ENCODE assay signal across 8 mouse cellular contexts in the genomic region with DNA sequence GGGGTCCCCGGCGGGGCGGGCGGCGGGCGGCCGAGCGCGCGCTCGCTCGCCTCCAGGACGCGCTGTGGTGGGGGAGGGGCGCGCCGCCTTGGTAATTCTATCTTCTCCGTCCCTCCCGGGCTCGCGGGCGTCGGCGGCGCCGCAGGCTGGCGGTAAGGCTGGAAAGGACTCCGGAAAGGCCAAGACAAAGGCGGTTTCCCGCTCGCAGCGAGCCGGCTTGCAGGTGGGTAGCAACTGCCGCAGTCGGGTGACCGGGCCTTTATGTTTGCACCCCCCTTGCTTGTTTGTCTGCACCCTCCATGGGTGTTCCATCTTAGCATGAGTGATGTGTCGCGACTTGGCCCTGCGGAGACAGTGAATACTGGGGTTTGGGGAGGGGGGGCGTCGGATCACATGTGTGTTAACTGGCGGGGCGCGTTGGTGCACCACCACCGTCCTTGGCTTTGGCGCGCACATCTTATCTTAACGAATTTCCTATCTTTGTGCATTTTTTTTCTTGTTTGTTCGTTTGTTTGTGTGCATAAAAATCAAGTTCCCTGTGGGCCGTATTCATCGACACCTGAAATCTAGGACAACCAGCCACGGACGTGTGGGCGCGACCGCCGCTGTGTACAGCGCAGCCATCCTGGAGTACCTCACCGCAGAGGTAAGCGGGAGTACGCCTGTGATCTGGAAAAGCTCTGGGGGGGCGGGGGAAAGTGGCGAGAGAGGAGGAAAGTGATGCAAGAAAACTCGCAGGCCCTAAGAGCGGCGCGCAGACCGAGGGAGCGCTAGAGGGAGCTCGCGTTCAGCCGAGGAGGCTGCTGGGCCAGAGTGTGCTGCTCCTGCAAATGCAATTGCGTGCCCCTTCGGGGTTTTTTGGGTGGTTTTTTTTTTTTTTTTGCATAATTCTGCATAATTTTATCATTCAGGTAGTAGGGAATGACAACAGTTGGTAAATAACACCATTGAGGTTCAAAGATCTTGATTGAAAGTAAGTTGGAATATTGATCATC. TPM values are rescaled to one million over a fixed set of nuclear protein-coding genes. Genes with fewer than 3 reads are reported as not detected.
DNase-seq lines count a peak whose midpoint lies in the region; ATAC-seq and TF ChIP-seq lines count a peak whose summit lies in the region.

No protein-coding gene starts in this region.

- peak overlapping the region; percentile 76 for H3ac ChIP-seq in C2C12 (ENCODE audit: control insufficient read depth, insufficient read length, low read depth)

- peak; percentile 25; the same call in 1 of the 2 replicates for ATAC-seq in embryonic facial prominence, embryonic 15.5 days (ENCODE audit: insufficient number of reproducible peaks, low FRiP score, low TSS enrichment, low read depth)
- peak; percentile 9; the same call in 1 of the 2 replicates for ATAC-seq in limb, embryonic 15.5 days (ENCODE audit: insufficient number of reproducible peaks, low FRiP score, low TSS enrichment, low read depth)
- peak; percentile 60 for ATAC-seq in midbrain, postnatal 0 days (ENCODE audit: low FRiP score)

- H3K27ac ChIP-seq in bone marrow macrophage, adult 2 months (ENCODE audit: insufficient read depth, low read depth, low read length), result peak overlapping the region; percentile 74
- peak overlapping the region; percentile 97 for H3K27ac ChIP-seq in embryonic facial prominence, embryonic 15.5 days (replicated peaks)
- H3K27ac ChIP-seq in limb, embryonic 15.5 days, result peak overlapping the region; percentile 96
- peak overlapping the region; percentile 91 for H3K27ac ChIP-seq in midbrain, postnatal 0 days (ENCODE audit: low read depth, low read length)

- peak overlapping the region; percentile 81 for H3K9ac ChIP-seq in embryonic facial prominence, embryonic 15.5 days
- H3K9ac ChIP-seq in limb, embryonic 15.5 days, result peak overlapping the region; percentile 85
- H3K9ac ChIP-seq in midbrain, postnatal 0 days (replicated peaks; ENCODE audit: low read length, poor library complexity, severe bottlenecking), result peak overlapping the region; percentile 86

- H3K9me3 ChIP-seq in embryonic facial prominence, embryonic 15.5 days (replicated peaks), result no peaks in the 10 kb centered on the region
- H3K9me3 ChIP-seq in limb, embryonic 15.5 days, result no peaks in the 10 kb centered on the region
- H3K9me3 ChIP-seq in midbrain, postnatal 0 days (ENCODE audit: low read length), result no peaks in the 10 kb centered on the region

- H3K4me3 ChIP-seq in C2C12 (ENCODE audit: insufficient read depth, poor library complexity, severe bottlenecking), result peak overlapping the region; percentile 86
- peak overlapping the region; percentile 90 for H3K4me3 ChIP-seq in bone marrow macrophage, adult 2 months (ENCODE audit: insufficient read depth, low read length)
- H3K4me3 ChIP-seq in embryonic facial prominence, embryonic 15.5 days (replicated peaks), result peak overlapping the region; percentile 68
- peak overlapping the region; percentile 80 for H3K4me3 ChIP-seq in limb, embryonic 15.5 days
- H3K4me3 ChIP-seq in midbrain, postnatal 0 days (ENCODE audit: low read depth, low read length), result peak overlapping the region; percentile 81

- no peak for TF ChIP-seq POLR2A in bone marrow macrophage, adult 2 months (IDR thresholded peaks at IDR 0.05; ENCODE audit: borderline replicate concordance, low read depth, low read length)

- TF ChIP-seq CTCF in C2C12 (IDR thresholded peaks at IDR 0.05; ENCODE audit: control insufficient read depth, insufficient read depth, insufficient read length), result peak; percentile 79
- TF ChIP-seq CTCF in bone marrow macrophage, adult 2 months (IDR thresholded peaks at IDR 0.05; ENCODE audit: low read depth, low read length), result peak; percentile 49
- peak; percentile 88 for TF ChIP-seq CTCF in midbrain, postnatal 0 days (IDR thresholded peaks at IDR 0.05)

- peaks cover 29% of the 10 kb centered on the region for H3K79me2 ChIP-seq in C2C12 (ENCODE audit: control insufficient read depth, insufficient read depth)

- peaks cover 11% of the 10 kb centered on the region for H3K79me3 ChIP-seq in C2C12 (ENCODE audit: low read depth)

- H3K4me1 ChIP-seq in bone marrow macrophage, adult 2 months (ENCODE audit: control insufficient read depth, insufficient read depth, low read length), result peaks cover 9% of the 10 kb centered on the region
- peaks cover 17% of the 10 kb centered on the region for H3K4me1 ChIP-seq in embryonic facial prominence, embryonic 15.5 days
- peaks cover 24% of the 10 kb centered on the region for H3K4me1 ChIP-seq in limb, embryonic 15.5 days
- H3K4me1 ChIP-seq in midbrain, postnatal 0 days (ENCODE audit: insufficient read depth, low read length), result 0 out of 2 replicates have a peak, but pooled peaks cover 10% of the 10 kb centered on the region

- H3K36me3 ChIP-seq in C2C12 (ENCODE audit: control insufficient read depth, insufficient read depth), result peaks cover 14% of the 10 kb centered on the region
- H3K36me3 ChIP-seq in embryonic facial prominence, embryonic 15.5 days, result no peaks in the 10 kb centered on the region
- 0 out of 2 replicates have a peak, but pooled peaks cover 3% of the 10 kb centered on the region for H3K36me3 ChIP-seq in limb, embryonic 15.5 days
- no peaks in the 10 kb centered on the region for H3K36me3 ChIP-seq in midbrain, postnatal 0 days (ENCODE audit: insufficient read depth, low read length)

- peak; percentile 66 for DNase-seq in heart, adult 8-10 months (ENCODE audit: low spot score)
- peak; percentile 86 for DNase-seq in kidney, adult 9 months
- peak; percentile 95 for DNase-seq in midbrain, postnatal 0 days (ENCODE audit: low spot score)
- DNase-seq in spleen, postnatal 14 days (ENCODE audit: low spot score in 2 of 2), result peak; percentile 77 to 86

- H3K27me3 ChIP-seq in C2C12 (ENCODE audit: control insufficient read depth, insufficient read depth, insufficient read length), result no peaks in the 10 kb centered on the region
- H3K27me3 ChIP-seq in embryonic facial prominence, embryonic 15.5 days, result no peaks in the 10 kb centered on the region
- H3K27me3 ChIP-seq in limb, embryonic 15.5 days, result no peaks in the 10 kb centered on the region
- H3K27me3 ChIP-seq in midbrain, postnatal 0 days (ENCODE audit: insufficient read depth, low read length), result no peaks in the 10 kb centered on the region

- peak overlapping the region; percentile 53 for H3K4me2 ChIP-seq in embryonic facial prominence, embryonic 15.5 days (replicated peaks)
- peak overlapping the region; percentile 60 for H3K4me2 ChIP-seq in limb, embryonic 15.5 days
- H3K4me2 ChIP-seq in midbrain, postnatal 0 days (ENCODE audit: low read depth, low read length, poor library complexity, severe bottlenecking), result peak overlapping the region; percentile 60

- WGBS in embryonic facial prominence, embryonic 15.5 days, result under 1% methylated on average over 74 of the region's 74 CpGs
- WGBS in limb, embryonic 15.5 days, result under 1% methylated on average over 57 of the region's 74 CpGs
- WGBS in midbrain, postnatal 0 days, result 2% methylated on average over 53 of the region's 74 CpGs

TF ChIP-seq in C2C12, 6 proteins besides CTCF, POLR2A, EP300 and RAD21:
- TF ChIP-seq MYOG (IDR thresholded peaks at IDR 0.05; ENCODE audit: control insufficient read depth, extremely low read depth, insufficient read length) (no peak), USF1 (IDR thresholded peaks at IDR 0.05; ENCODE audit: low read depth) (no peak), CEBPB (IDR thresholded peaks at IDR 0.05; ENCODE audit: low read depth) (peak; percentile 21)
TF ChIP-seq in C2C12: peak in this region for 1.

RNA-seq across cellular contexts. Expression of a gene that starts 1.0 kb away (rescaled TPM):
- polyA plus RNA-seq in C2C12 (2012; fragmentation: generic; extraction: Trizol), result 2,637 TPM
- 619 and 702 TPM in 2 replicates for polyA plus RNA-seq in bone marrow macrophage, adult 2 months (2012; ENCODE audit: insufficient read depth, insufficient read length, missing spikeins)
- polyA plus RNA-seq in embryonic facial prominence, embryonic 15.5 days (2015; fragmentation: Nextera tagmentation; extraction: Ambion mirVana), result 1,249 and 1,332 TPM in 2 replicates
- total RNA-seq in heart, adult 8-10 months (2022), result 10 to 100 TPM; 52.4 to 76.5 (median 66.3) TPM
- polyA plus RNA-seq in limb, embryonic 15.5 days (2015; fragmentation: Nextera tagmentation; extraction: Ambion mirVana), result 1,142 and 1,223 TPM in 2 replicates
- 327 and 404 TPM in 2 replicates for total RNA-seq in midbrain, postnatal 0 days (2014; rRNA removed)
- 573 and 609 TPM in 2 replicates for polyA plus RNA-seq in midbrain, postnatal 0 days (2015; fragmentation: Nextera tagmentation; extraction: Ambion mirVana)

RNA-seq across cellular contexts. Expression of a gene that starts 2.2 kb away (rescaled TPM):
- polyA plus RNA-seq in C2C12 (2012; fragmentation: generic; extraction: Trizol), result 1.8 TPM
- polyA plus RNA-seq in bone marrow macrophage, adult 2 months (2012; ENCODE audit: insufficient read depth, insufficient read length, missing spikeins), result 55.8 and 62.7 TPM in 2 replicates
- polyA plus RNA-seq in embryonic facial prominence, embryonic 15.5 days (2015; fragmentation: Nextera tagmentation; extraction: Ambion mirVana), result 13.6 and 13.9 TPM in 2 replicates
- 10 to 100 TPM in 2 of 4 experiments, 1 to 10 TPM in 2; 8.4 to 13.3 (median 10.8) TPM for total RNA-seq in heart, adult 8-10 months (2022)
- 11.1 and 11.6 TPM in 2 replicates for polyA plus RNA-seq in limb, embryonic 15.5 days (2015; fragmentation: Nextera tagmentation; extraction: Ambion mirVana)
- 23.1 and 24.3 TPM in 2 replicates for total RNA-seq in midbrain, postnatal 0 days (2014; rRNA removed)
- polyA plus RNA-seq in midbrain, postnatal 0 days (2015; fragmentation: Nextera tagmentation; extraction: Ambion mirVana), result 16.9 and 17.2 TPM in 2 replicates

RNA-seq across cellular contexts. Expression of a gene that starts 53.0 kb away (rescaled TPM):
- polyA plus RNA-seq in C2C12 (2012; fragmentation: generic; extraction: Trizol), result 39.1 TPM
- 104 and 110 TPM in 2 replicates for polyA plus RNA-seq in bone marrow macrophage, adult 2 months (2012; ENCODE audit: insufficient read depth, insufficient read length, missing spikeins)
- polyA plus RNA-seq in embryonic facial prominence, embryonic 15.5 days (2015; fragmentation: Nextera tagmentation; extraction: Ambion mirVana), result 110 and 116 TPM in 2 replicates
- total RNA-seq in heart, adult 8-10 months (2022), result 100 to 1,000 TPM in 1 of 4 experiments, 10 to 100 TPM in 3; 87.5 to 104 (median 90.4) TPM
- polyA plus RNA-seq in limb, embryonic 15.5 days (2015; fragmentation: Nextera tagmentation; extraction: Ambion mirVana), result 116 TPM in 2 replicates
- total RNA-seq in midbrain, postnatal 0 days (2014; rRNA removed), result 87.1 and 97.7 TPM in 2 replicates
- polyA plus RNA-seq in midbrain, postnatal 0 days (2015; fragmentation: Nextera tagmentation; extraction: Ambion mirVana), result 113 and 122 TPM in 2 replicates

Comparison
In these comparisons a context has a peak if more than half of its experiments do, and no peak if none do; other contexts are left out.
1. Peak in every context shown above with its lines: DNase-seq, ATAC-seq, H3K4me3 ChIP-seq and H3K27ac ChIP-seq.
2. ATAC-seq: peak in every context shown above with its lines; median percentile 60 in midbrain, postnatal 0 days; 25 in embryonic facial prominence, embryonic 15.5 days; 9 in limb, embryonic 15.5 days.